Mouse (Mus musculus) granulocyte monocyte progenitor cell, adult 5-6 weeks (primary cell): ENCODE data around the gene Pah. TPM values are rescaled to one million over a fixed set of nuclear protein-coding genes. Genes with fewer than 3 reads are reported as not detected.

Experiments used
- total RNA-seq, 2 experiments: library from RNA; stranded (forward) in 1 of 2; stranded (reverse) in 1 of 2; fragments of 200-712, 200-1000 nt in 1 of 2; fragments of >200 nt in 1 of 2; fragmentation: Nextera tagmentation in 1 of 2; gene quantifications; 2 replicates each; pipeline ENCODE4 v1.2.3; 2014 to 2017

Gene Pah
- total RNA-seq, 2 experiments from 2014 or later, result not detected

Other genes starting within 250 kb of the Pah start
- gene Ascl1, start 28.1 kb upstream of the Pah start, total RNA-seq (2014; fragmentation: Nextera tagmentation), result not detected in 2 replicates
- not detected in 2 replicates for gene Ascl1, start 28.1 kb upstream of the Pah start, total RNA-seq (2017)